Mouse (Mus musculus): ENCODE results near the gene Nfat5.

GRCm38 (mm10) chr8:107278571-107278970 lies 14.7 kb upstream of the Nfat5 start:
- TF ChIP-seq POLR2A (IDR thresholded peaks at IDR 0.05; ENCODE audit: insufficient read length, low read depth) (no peak), TCF12 (IDR thresholded peaks at IDR 0.05; ENCODE audit: insufficient read depth, poor library complexity, severe bottlenecking) (no peak), MYOD1 (IDR thresholded peaks at IDR 0.05; ENCODE audit: control insufficient read depth in 1 of 3, insufficient read length in 2 of 3, low read depth in 2 of 3) (no peak), MYOG (IDR thresholded peaks at IDR 0.05; ENCODE audit: control insufficient read depth in 1 of 3, insufficient read depth in 1 of 3, insufficient read length in 2 of 3, low read depth in 2 of 3) (no peak), POLR2AphosphoS2 (IDR thresholded peaks at IDR 0.05; ENCODE audit: insufficient read length, low read depth) (no peak), MAX (IDR thresholded peaks at IDR 0.05; ENCODE audit: low read depth) (no peak), USF1 (IDR thresholded peaks at IDR 0.05; ENCODE audit: low read depth) (no peak), TCF3 (IDR thresholded peaks at IDR 0.05; ENCODE audit: insufficient read length, low read depth) (no peak), E2F4 (IDR thresholded peaks at IDR 0.05; ENCODE audit: insufficient read depth) (no peak), CEBPB (IDR thresholded peaks at IDR 0.05; ENCODE audit: insufficient read depth, poor library complexity, severe bottlenecking) (no peak), SRF (IDR thresholded peaks at IDR 0.05; ENCODE audit: control insufficient read depth, insufficient read length, low read depth) (no peak)
